Mouse (Mus musculus) embryonic stem cell, embryonic (primary cell): ENCODE results near the gene Kirrel3.

Experiments used
- CTCF ChIA-PET, 4 experiments: fragments of 300-600 bp in 2 of 4; fragments of 350-600 bp in 2 of 4; sonication (Branson Sonifier 250); formaldehyde crosslinking; loops; one replicate each; lab custom pipeline; 2022; ENCODE audit warnings: inconsistent platforms in 2 of 4; lab: Charles Lee
- POLR2A ChIA-PET, 4 experiments: fragments of 300-600 bp in 2 of 4; fragments of 350-600 bp in 2 of 4; sonication (Branson Sonifier 250); formaldehyde crosslinking; loops; one replicate each; lab custom pipeline; 2022; ENCODE audit warnings: antibody characterized with exemption in 4 of 4, inconsistent platforms in 1 of 4; lab: Charles Lee

The Kirrel3 gene

GRCm38 (mm10) chr9:34875238-34875637 is 389.5 kb downstream of the Kirrel3 start:
- POLR2A ChIA-PET = no interaction called here
- CTCF ChIA-PET = interaction anchor here in 1 of 4 experiments (1.0 kb wide), 1 partner anchor 13 kb away, joined by 3 read pairs; no protein-coding TSS in a partner anchor

GRCm38 (mm10) chr9:34877186-34877585 is 391.5 kb downstream of the Kirrel3 start:
- CTCF ChIA-PET = no interaction called here
- POLR2A ChIA-PET = no interaction called here

GRCm38 (mm10) chr9:34877799-34878198 is 392.1 kb downstream of the Kirrel3 start:
- POLR2A ChIA-PET = interaction anchor here in 1 of 4 experiments (1.3 kb wide), 1 partner anchor 132 kb away, joined by 3 read pairs; no protein-coding TSS in a partner anchor
- CTCF ChIA-PET = interaction anchor here in 2 of 4 experiments (0.6 to 0.7 kb wide), 2 partner anchors 268 to 647 kb away, joined by 4 to 5 read pairs; no protein-coding TSS in a partner anchor

GRCm38 (mm10) chr9:34881750-34882149 is 396.1 kb downstream of the Kirrel3 start:
- POLR2A ChIA-PET = no interaction called here
- CTCF ChIA-PET = no interaction called here

DNA sequence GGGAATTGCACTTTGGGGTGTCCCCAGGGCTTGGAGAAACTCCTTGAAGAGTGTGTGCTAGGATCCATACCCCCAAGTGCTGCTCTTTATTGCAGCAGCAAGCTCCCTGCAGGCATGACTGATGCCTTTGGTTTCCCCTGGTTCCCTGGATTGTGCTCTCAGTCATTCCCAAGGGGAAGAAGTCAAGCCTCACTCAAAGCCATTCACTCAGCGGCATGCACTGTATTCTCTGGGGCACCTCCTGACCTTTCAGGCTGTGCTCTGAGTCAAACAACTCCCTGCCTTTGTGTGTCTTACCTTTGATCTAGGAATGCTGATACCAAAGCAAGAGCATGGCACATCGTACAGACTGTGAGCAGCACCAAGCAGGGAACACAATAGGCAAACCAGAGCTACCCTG is 396.5 kb downstream of the Kirrel3 start:
- CTCF ChIA-PET = no interaction called here
- POLR2A ChIA-PET = no interaction called here

DNA sequence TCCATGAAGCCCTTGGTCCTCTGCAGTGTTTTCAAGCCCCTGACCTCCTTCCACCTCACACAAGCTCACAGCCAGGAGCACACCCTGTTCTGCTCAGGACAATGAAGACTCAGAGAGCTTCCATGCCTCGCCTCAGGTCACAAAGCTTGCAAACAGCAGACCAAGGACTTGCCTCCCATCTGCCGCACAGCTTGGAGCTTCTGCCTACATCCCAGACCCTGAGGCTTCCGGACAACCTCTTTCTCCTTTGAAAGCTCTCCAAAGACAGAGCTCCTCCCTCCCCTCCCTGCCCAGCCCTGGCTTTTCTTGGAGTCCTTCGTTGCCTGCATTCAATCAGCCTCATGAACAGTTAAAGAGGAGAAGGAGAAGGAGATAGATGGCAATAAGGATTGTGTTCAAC is 397.4 kb downstream of the Kirrel3 start:
- POLR2A ChIA-PET = no interaction called here
- CTCF ChIA-PET = no interaction called here

DNA sequence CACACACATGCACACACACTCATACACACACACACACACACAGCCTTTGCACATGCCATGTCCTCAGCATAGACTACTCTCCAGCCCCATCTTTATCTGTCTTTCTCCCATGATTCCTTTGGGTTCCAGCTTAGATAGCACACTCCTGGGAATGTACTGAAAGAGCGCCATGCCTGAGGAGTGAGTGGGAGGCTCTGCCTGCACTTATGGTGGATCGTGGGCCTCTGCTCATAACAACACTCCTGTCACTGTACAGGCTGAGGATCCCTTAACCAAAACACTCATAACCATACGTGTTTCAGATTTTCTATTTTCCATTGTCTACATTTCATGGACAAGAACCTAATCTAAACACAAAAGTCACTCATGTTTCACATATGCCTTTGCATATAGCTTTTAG is 398.6 kb downstream of the Kirrel3 start:
- POLR2A ChIA-PET = interaction anchor here in 1 of 4 experiments (1.0 kb wide), 1 partner anchor 13 kb away, joined by 5 read pairs; no protein-coding TSS in a partner anchor
- CTCF ChIA-PET = interaction anchor here in 2 of 4 experiments (0.5 to 0.6 kb wide), 2 partner anchors 90 to 1468 kb away, joined by 3 to 5 read pairs; no protein-coding TSS in a partner anchor

- CTCF ChIA-PET = interaction anchor here in 2 of 4 experiments (0.5 to 0.6 kb wide), 2 partner anchors 89 to 1469 kb away, joined by 3 to 5 read pairs; no protein-coding TSS in a partner anchor
These were observed 399.2 kb downstream of the Kirrel3 start for GRCm38 (mm10) chr9:34884942-34885341.

GRCm38 (mm10) chr9:34886746-34887145 is 401.1 kb downstream of the Kirrel3 start:
- ChIA-PET POLR2A (no interaction called here), CTCF (no interaction called here)

More at GRCm38 (mm10) chr9:34884942-34885341, 399.2 kb downstream of the Kirrel3 start:
- POLR2A ChIA-PET = interaction anchor here in 1 of 4 experiments (1.0 kb wide), 1 partner anchor 12 kb away, joined by 5 read pairs; no protein-coding TSS in a partner anchor

- ChIA-PET CTCF (no interaction called here), POLR2A (no interaction called here)
These were observed 401.5 kb downstream of the Kirrel3 start for GRCm38 (mm10) chr9:34887196-34887595.

- ChIA-PET POLR2A (interaction anchor here in 1 of 4 experiments (0.7 kb wide), 1 partner anchor 120 kb away, joined by 3 read pairs; no protein-coding TSS in a partner anchor), CTCF (interaction anchor here in 1 of 4 experiments (0.8 kb wide), 1 partner anchor 66 kb away, joined by 3 read pairs; no protein-coding TSS in a partner anchor)
These were observed 402.6 kb downstream of the Kirrel3 start for GRCm38 (mm10) chr9:34888298-34888697.

- ChIA-PET POLR2A (no interaction called here), CTCF (no interaction called here)
These were observed 415.5 kb downstream of the Kirrel3 start for GRCm38 (mm10) chr9:34901216-34901615.

GRCm38 (mm10) chr9:34901888-34902287 is 416.2 kb downstream of the Kirrel3 start:
- POLR2A ChIA-PET = no interaction called here

GRCm38 (mm10) chr9:34905164-34905563 is 419.5 kb downstream of the Kirrel3 start:
- ChIA-PET CTCF (no interaction called here), POLR2A (no interaction called here)

More at GRCm38 (mm10) chr9:34901888-34902287, 416.2 kb downstream of the Kirrel3 start:
- CTCF ChIA-PET = no interaction called here

DNA sequence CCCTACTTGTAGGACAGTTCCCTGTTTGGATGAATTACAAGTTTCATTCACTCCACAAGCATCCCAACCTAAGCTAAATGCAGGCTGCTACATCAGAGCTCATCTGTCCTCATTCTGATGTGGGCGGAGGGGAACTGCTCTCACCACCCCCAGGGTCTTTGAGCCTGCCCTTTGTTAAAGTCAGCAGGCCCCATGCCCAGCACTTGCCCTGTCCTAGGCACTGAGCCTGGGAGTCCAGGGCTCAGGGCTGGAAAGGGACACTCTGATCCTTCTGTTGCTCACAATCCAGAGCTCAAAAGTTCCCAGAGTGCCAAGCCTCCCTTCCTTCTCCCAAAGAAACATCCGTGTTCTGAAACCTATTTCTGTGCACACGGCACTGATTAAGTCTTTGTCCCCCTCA is 422.3 kb downstream of the Kirrel3 start:
- ChIA-PET CTCF (no interaction called here), POLR2A (interaction anchor here in 1 of 4 experiments (0.6 kb wide), 1 partner anchor 258 kb away, joined by 4 read pairs; no protein-coding TSS in a partner anchor)

- POLR2A ChIA-PET = interaction anchor here in 1 of 4 experiments (0.6 kb wide), 1 partner anchor 197 kb away, joined by 4 read pairs; no protein-coding TSS in a partner anchor
- CTCF ChIA-PET = no interaction called here
These were observed 426.1 kb downstream of the Kirrel3 start for GRCm38 (mm10) chr9:34911838-34912237.

GRCm38 (mm10) chr9:34912273-34912972 is 426.7 kb downstream of the Kirrel3 start:
- POLR2A ChIA-PET = interaction anchor here in 1 of 4 experiments (0.6 kb wide), 1 partner anchor 196 kb away, joined by 4 read pairs; no protein-coding TSS in a partner anchor
- CTCF ChIA-PET = no interaction called here

DNA sequence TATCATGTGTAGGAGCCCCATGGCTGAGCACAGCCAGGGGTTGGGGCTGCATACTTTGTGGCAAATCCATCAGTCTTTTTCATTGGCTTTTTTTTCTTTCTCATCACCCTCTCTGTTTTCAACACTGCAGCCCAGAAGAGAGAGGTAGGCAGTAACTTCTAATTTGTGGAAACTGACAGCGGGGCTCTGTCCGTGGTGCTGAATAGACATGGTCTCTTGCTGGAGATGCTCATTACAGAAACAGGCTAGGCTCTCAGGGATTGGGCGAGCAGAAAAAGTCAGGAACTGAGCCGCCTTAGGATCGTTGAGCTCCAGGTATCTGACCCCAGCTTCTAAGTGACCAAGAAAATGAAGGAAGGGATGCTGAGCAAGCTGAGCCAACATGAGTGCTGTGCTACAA is 427.3 kb downstream of the Kirrel3 start:
- ChIA-PET POLR2A (no interaction called here), CTCF (no interaction called here)

- POLR2A ChIA-PET = no interaction called here
- CTCF ChIA-PET = interaction anchor here in 1 of 4 experiments (0.6 kb wide), 1 partner anchor 103 kb away, joined by 3 read pairs; no protein-coding TSS in a partner anchor
These were observed 433.3 kb downstream of the Kirrel3 start for GRCm38 (mm10) chr9:34918976-34919375.

- POLR2A ChIA-PET = interaction anchor here in 1 of 4 experiments (0.6 kb wide), 1 partner anchor 167 kb away, joined by 3 read pairs; no protein-coding TSS in a partner anchor
- CTCF ChIA-PET = no interaction called here
These were observed 434.4 kb downstream of the Kirrel3 start for GRCm38 (mm10) chr9:34920116-34920515.
